Mouse (Mus musculus) yolk sac, embryonic 10.5 days (tissue): Measurements from ENCODE around the gene Cdh3.
A peak's percentile ranks its signal among the peaks of the same experiment; 100 is the strongest.

ENCODE experiments used
- DNase-seq: peaks from one replicate; pipeline ENCODE4 v3.0.0-alpha.2; 2017; ENCODE audit warnings: low spot score

Gene Cdh3

GRCm38 (mm10) chr8:106510365-106510975, at the start of gene Cdh3:
Cdh3 (plus strand) TSS chr8:106510891.
- DNase-seq = peak; percentile 86

- no peak for DNase-seq
These were observed 48.6 kb upstream of the Cdh3 start for GRCm38 (mm10) chr8:106462131-106462530.

GRCm38 (mm10) chr8:106463795-106464194, 46.9 kb upstream of the Cdh3 start:
- no peak for DNase-seq

- DNase-seq = no peak
These were observed 41.2 kb upstream of the Cdh3 start for GRCm38 (mm10) chr8:106469485-106469884.

GRCm38 (mm10) chr8:106474001-106474400, 36.7 kb upstream of the Cdh3 start:
- DNase-seq = no peak

GRCm38 (mm10) chr8:106500018-106500685, 10.5 kb upstream of the Cdh3 start, which contains the start of gene 6030452D12Rik:
6030452D12Rik (plus strand) TSS chr8:106500522.
- DNase-seq = peak; percentile 10

- no peak for DNase-seq
These were observed 6.5 kb upstream of the Cdh3 start for GRCm38 (mm10) chr8:106504241-106504640.

GRCm38 (mm10) chr8:106505328-106505965, 5.2 kb upstream of the Cdh3 start:
- DNase-seq = no peak

- DNase-seq = no peak
These were observed 4.6 kb upstream of the Cdh3 start for GRCm38 (mm10) chr8:106506106-106506505.

GRCm38 (mm10) chr8:106507761-106508331, 2.8 kb upstream of the Cdh3 start:
- DNase-seq = peak; percentile 79

- DNase-seq = no peak
These were observed 2.2 kb upstream of the Cdh3 start for GRCm38 (mm10) chr8:106508456-106508855.

GRCm38 (mm10) chr8:106509079-106509780, 1.5 kb upstream of the Cdh3 start:
- no peak for DNase-seq

GRCm38 (mm10) chr8:106511065-106511501, 392 bp downstream of the Cdh3 start:
- peak; percentile 59 for DNase-seq

- DNase-seq = peak; percentile 73
These were observed 895 bp downstream of the Cdh3 start for GRCm38 (mm10) chr8:106511531-106512041.

GRCm38 (mm10) chr8:106512475-106513150, 1.9 kb downstream of the Cdh3 start:
- DNase-seq = no peak

- no peak for DNase-seq
These were observed 5.3 kb downstream of the Cdh3 start for GRCm38 (mm10) chr8:106515946-106516479.

- DNase-seq = peak; percentile 39
These were observed 5.9 kb downstream of the Cdh3 start for GRCm38 (mm10) chr8:106516581-106516980.

- DNase-seq = peak; percentile 80
These were observed 8.1 kb downstream of the Cdh3 start for GRCm38 (mm10) chr8:106518763-106519162.

- no peak for DNase-seq
These were observed 9.9 kb downstream of the Cdh3 start for GRCm38 (mm10) chr8:106520578-106520977.

GRCm38 (mm10) chr8:106521845-106522244, 11.2 kb downstream of the Cdh3 start:
- no peak for DNase-seq

- DNase-seq = no peak
These were observed 16.0 kb downstream of the Cdh3 start for GRCm38 (mm10) chr8:106526725-106527124.
